Mouse (Mus musculus): ENCODE measurements at regions not wholly inside any gene's neighbourhood (a gene's known extent, or its start where the extent isn't known, plus 50 kb on each side); places are given as distances from the start of the nearest gene placed in this dataset.

GRCm38 (mm10) chr16:42615920-42616319 lies 259.8 kb upstream of the Zbtb20 start:
- no peak for TF ChIP-seq POLR2A (IDR thresholded peaks at IDR 0.05; ENCODE audit: insufficient read depth, low read length)
- no peak for TF ChIP-seq CTCF (IDR thresholded peaks at IDR 0.05; ENCODE audit: low read depth, low read length)
